Mouse (Mus musculus): ENCODE measurements around the gene Ywhag.

Gene Ywhag

DNA sequence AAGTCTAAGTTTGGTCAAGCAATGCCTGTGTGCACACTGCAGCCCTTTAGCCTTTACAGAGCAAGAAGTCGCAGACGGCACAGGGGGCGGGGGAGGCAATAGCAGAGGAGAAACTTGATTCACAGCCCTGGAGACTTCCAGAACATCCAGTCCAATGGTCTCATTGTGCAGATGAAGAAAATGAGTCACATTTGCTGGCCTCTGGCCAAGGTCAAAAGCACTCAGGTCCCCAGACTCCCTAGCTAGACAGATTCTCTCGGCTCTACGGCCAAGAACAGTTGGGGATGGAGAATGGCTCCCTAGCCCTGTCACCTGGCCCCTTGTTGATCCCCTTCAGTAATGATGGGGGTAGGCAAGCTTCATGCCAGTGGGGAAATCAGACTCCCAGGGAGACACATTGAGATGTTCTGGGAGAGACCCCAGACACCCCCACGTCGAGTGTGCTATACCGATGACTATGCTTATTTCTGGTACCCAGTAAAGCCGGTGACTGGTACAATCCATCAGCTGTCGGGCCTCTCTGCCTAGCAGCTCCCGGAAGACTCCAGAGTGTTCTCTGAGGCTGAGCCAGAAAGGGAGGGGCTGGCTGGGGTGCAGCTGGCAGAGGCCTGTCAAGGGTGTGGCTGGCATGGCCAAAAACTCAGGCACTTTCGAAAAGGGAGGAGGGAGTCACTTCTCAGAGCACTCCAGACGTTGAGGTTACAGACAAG is 54.8 kb downstream of the Ywhag start:
- DNase-seq: peak; percentile 70

- DNase-seq: peak; percentile 56
Observed at GRCm38 (mm10) chr5:135877831-135878231, 56.6 kb downstream of the Ywhag start.

DNA sequence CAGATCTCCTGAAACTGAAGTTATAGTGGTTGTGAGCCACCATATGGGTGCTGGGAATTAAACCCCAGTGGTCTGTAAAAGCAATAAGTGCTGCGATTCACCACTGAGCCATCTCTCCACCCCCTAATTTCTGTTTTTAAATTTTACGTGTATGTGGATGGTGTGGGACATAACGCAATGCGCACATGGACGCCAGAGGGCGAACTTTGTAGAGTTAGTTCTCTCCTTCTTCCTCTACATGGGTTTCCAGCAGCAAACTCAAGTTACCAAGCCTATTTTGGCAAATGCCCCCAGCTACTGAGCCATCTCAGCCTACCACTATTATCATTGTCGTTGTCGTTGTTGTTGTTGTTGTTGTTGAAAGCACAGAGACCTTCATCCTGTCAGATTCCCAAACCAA is 57.2 kb downstream of the Ywhag start:
- peak; percentile 53 for DNase-seq

DNA sequence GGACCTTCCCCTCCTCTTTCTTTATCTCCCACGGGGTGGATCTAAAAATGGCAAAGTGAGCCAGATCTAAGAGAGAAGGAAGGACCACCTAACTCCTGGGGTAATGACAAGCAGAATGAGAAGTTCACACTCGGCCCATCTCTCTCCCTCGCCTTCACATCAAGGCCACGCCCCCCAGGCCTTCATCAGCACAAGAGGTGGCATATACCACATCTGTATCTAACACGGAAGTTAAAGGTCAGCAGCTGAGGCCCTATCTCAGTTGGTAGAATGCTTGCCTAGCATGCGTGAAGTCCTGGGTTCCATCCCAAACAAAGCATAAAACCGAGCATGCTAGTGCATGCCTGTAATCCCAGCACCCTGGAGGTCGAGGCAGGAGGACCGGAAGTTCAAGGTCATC is 60.7 kb downstream of the Ywhag start:
- no peak for DNase-seq

- DNase-seq: no peak
Observed at GRCm38 (mm10) chr5:135872996-135873395, 61.4 kb downstream of the Ywhag start.

DNA sequence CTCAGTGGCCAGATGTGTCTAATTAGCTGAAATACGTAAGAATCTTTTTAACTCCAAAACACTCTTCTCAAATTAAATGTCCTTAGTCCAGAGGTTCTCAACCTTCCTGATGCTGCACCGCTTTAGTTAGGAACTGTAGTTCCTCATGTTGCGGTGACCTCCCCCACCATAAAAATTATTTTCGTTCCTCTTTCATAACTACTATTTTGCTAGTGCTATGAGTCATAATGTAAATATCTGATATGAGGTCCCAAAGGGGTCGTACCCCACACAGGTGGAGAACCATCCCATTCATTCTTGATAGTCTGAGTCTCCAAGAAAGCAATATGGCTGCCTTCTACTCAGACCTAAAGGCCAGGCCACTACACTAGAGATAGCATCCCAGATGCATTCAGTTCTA is 63.9 kb downstream of the Ywhag start:
- DNase-seq: no peak

DNA sequence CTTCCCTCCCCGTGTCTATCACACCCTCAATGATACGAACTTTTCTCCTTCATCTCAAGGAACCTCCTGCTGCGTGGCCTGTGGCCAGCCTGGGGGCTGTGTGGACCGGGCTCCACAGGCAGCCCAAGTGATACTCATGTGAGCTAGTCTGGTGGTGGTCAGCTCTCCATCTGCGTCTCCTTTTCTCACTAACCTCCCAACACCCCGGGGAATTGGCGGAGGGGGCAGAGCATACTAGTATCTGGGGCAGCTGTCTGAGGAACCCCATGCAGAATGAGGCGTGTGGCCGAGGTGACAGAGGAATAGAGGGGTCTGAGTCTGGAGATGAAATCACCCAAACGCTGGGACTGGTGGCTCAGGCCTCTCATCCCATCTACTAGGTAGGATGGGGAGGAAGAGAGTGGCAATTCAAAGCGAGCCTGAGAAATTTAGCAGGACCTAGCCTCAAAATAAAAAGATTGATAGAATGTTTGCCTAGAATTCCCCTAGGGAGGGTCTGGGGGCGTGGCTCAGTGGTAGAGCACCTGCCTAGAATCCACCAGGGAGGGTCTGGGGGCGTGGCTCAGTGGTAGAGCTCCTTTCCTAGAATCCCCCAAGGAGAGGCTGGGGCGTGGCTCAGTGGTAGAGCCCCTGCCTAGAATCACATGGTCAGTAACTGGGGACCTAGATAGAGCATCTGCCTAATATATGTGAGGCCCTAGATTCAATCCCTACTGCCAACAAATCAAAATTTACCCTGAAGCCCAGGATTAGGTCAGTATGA is 64.6 kb downstream of the Ywhag start:
- DNase-seq: no peak

GRCm38 (mm10) chr5:135868653-135869052 is 65.8 kb downstream of the Ywhag start:
- DNase-seq: no peak

GRCm38 (mm10) chr5:135867637-135868593 is 66.5 kb downstream of the Ywhag start:
- DNase-seq: no peak

DNA sequence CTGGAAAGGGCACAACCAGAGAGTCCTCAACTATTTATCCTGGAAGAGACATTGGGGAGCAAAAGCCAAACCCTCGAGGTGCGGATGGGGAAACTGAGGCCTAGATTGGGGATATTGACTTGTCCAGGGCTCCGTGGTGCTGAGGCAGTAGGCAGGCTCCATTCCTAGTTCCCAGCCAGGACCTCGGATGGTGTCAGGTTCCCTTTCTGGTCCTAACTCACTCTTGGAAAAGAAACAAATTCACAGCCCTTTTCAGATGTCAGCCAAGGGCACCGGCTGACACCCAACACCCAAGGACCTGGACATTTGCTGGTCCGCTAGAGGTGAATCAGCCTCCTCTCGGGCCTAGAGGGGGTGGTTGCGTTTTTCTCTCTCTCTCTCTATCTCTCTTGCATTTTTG is 67.8 kb downstream of the Ywhag start:
- no peak for DNase-seq
